Mouse (Mus musculus): ENCODE results near the gene 4933427I04Rik.
A peak's percentile ranks its signal among the peaks of the same experiment; 100 is the strongest.

The 4933427I04Rik gene

GRCm38 (mm10) chr4:123859379-123859778 lies at the start of gene 4933427I04Rik:
Gene 4933427I04Rik, plus strand, starts transcription at chr4:123859679.
- no peak for DNase-seq (ENCODE audit: low spot score)

GRCm38 (mm10) chr4:123810475-123811295 lies 48.8 kb upstream of the 4933427I04Rik start:
- no peak for DNase-seq (ENCODE audit: low spot score)

GRCm38 (mm10) chr4:123812525-123812924 lies 47.0 kb upstream of the 4933427I04Rik start:
- DNase-seq (ENCODE audit: low spot score): no peak

GRCm38 (mm10) chr4:123814030-123814501 lies 45.4 kb upstream of the 4933427I04Rik start:
- DNase-seq (ENCODE audit: low spot score): peak; percentile 14

- DNase-seq (ENCODE audit: low spot score): peak; percentile 61
These were observed 40.3 kb upstream of the 4933427I04Rik start for GRCm38 (mm10) chr4:123819093-123819610.

GRCm38 (mm10) chr4:123842126-123842525 lies 17.4 kb upstream of the 4933427I04Rik start:
- no peak for DNase-seq (ENCODE audit: low spot score)

GRCm38 (mm10) chr4:123856888-123857287 lies 2.6 kb upstream of the 4933427I04Rik start:
- DNase-seq (ENCODE audit: low spot score): no peak

GRCm38 (mm10) chr4:123858090-123858489 lies 1.4 kb upstream of the 4933427I04Rik start:
- DNase-seq (ENCODE audit: low spot score): no peak

GRCm38 (mm10) chr4:123859803-123860202 lies 324 bp downstream of the 4933427I04Rik start:
- no peak for DNase-seq (ENCODE audit: low spot score)

GRCm38 (mm10) chr4:123860621-123861020 lies 1.1 kb downstream of the 4933427I04Rik start:
- no peak for DNase-seq (ENCODE audit: low spot score)

GRCm38 (mm10) chr4:123893726-123894125 lies 34.2 kb downstream of the 4933427I04Rik start:
- DNase-seq (ENCODE audit: low spot score): no peak

GRCm38 (mm10) chr4:123894295-123894694 lies 34.8 kb downstream of the 4933427I04Rik start:
- DNase-seq (ENCODE audit: low spot score): no peak

- peak; percentile 78 for DNase-seq (ENCODE audit: low spot score)
These were observed 39.2 kb downstream of the 4933427I04Rik start for GRCm38 (mm10) chr4:123898696-123899095.

- DNase-seq (ENCODE audit: low spot score): no peak
These were observed 44.0 kb downstream of the 4933427I04Rik start for GRCm38 (mm10) chr4:123903432-123903831.

GRCm38 (mm10) chr4:123904333-123905125 lies 45.0 kb downstream of the 4933427I04Rik start, which contains the start of gene Mycbp:
Gene Mycbp, plus strand, starts transcription at chr4:123904832.
- DNase-seq (ENCODE audit: low spot score): peak; percentile 99

GRCm38 (mm10) chr4:123905126-123905668 lies 45.7 kb downstream of the 4933427I04Rik start:
- peak; percentile 55 for DNase-seq (ENCODE audit: low spot score)

GRCm38 (mm10) chr4:123911503-123911902 lies 52.0 kb downstream of the 4933427I04Rik start:
- DNase-seq (ENCODE audit: low spot score): no peak

GRCm38 (mm10) chr4:123912431-123912830 lies 53.0 kb downstream of the 4933427I04Rik start:
- DNase-seq (ENCODE audit: low spot score): no peak

Measured in embryo, embryonic 10.5 days (tissue).